Mouse (Mus musculus) forebrain, embryonic 15.5 days (tissue): ENCODE data around the gene Esrrg. TPM values are rescaled to one million over a fixed set of nuclear protein-coding genes. Genes with fewer than 3 reads are reported as not detected.

ENCODE experiments used
- ATAC-seq: fragments of 200-750 bp; cut with Nextera tagmentation; replicated peaks from 2 replicates; pipeline ENCODE4 v1.8.0; 2017; ENCODE audit warnings: mild to moderate bottlenecking, moderate TSS enrichment, moderate library complexity
- H3K27ac ChIP-seq: fragments of 300-500 bp; sonication (generic); replicated peaks from 2 replicates; pipeline ENCODE4 v1.5.1; 2015; ENCODE audit warnings: mild to moderate bottlenecking, inconsistent platforms
- H3K27me3 ChIP-seq: fragments of 300-500 bp; sonication (generic); 2 replicates; pipeline ENCODE4 v1.6.1; 2015; ENCODE audit warnings: inconsistent platforms
- H3K36me3 ChIP-seq: fragments of 300-500 bp; sonication (generic); 2 replicates; pipeline ENCODE4 v1.6.1; 2015; ENCODE audit warnings: mild to moderate bottlenecking, inconsistent platforms
- H3K4me1 ChIP-seq: fragments of 300-500 bp; sonication (generic); 2 replicates; pipeline ENCODE4 v1.6.1; 2015; ENCODE audit warnings: inconsistent platforms
- H3K4me2 ChIP-seq: fragments of 300-500 bp; sonication (generic); replicated peaks from 2 replicates; pipeline ENCODE4 v1.6.1; 2015; ENCODE audit warnings: mild to moderate bottlenecking, inconsistent platforms
- H3K4me3 ChIP-seq: fragments of 300-500 bp; sonication (generic); 2 replicates; pipeline ENCODE4 v1.5.1; 2015; ENCODE audit warnings: mild to moderate bottlenecking, inconsistent platforms
- H3K9ac ChIP-seq: fragments of 300-500 bp; sonication (generic); replicated peaks from 2 replicates; pipeline ENCODE4 v1.6.1; 2015; ENCODE audit warnings: mild to moderate bottlenecking, inconsistent platforms
- H3K9me3 ChIP-seq: fragments of 300-500 bp; sonication (generic); 2 replicates; pipeline ENCODE4 v1.6.1; 2016; ENCODE audit warnings: inconsistent platforms
- WGBS: fragments of 180-500 bp; shearing (Covaris S2); methylation state at CpG from one replicate; pipeline ENCODE4 v1.1.7; 2015; ENCODE audit warnings: mixed read lengths; 5-methylcytosine and 5-hydroxymethylcytosine counted together
- polyA plus RNA-seq: library from polyadenylated mRNA; unstranded; fragments of >200 nt; fragmentation: Nextera tagmentation; extraction: Ambion mirVana; gene quantifications from 2 replicates; pipeline ENCODE4 v1.2.1, GENCODE M21; 2015

Gene Esrrg
- polyA plus RNA-seq: 8.6 and 9.9 TPM in 2 replicates

- no peaks in the 10 kb centered on the region for H3K36me3 ChIP-seq
- no peak within 1 kb of the TSS for H3K27ac ChIP-seq
- H3K4me1 ChIP-seq: peaks cover 63% of the 10 kb centered on the region
- peaks cover 80% of the 10 kb centered on the region for H3K27me3 ChIP-seq
- H3K9ac ChIP-seq: peak within 1 kb of the TSS; percentile 22
- H3K4me3 ChIP-seq: peak within 1 kb of the TSS; percentile 35
- 2% methylated on average over 21 of the region's 21 CpGs for WGBS
- H3K9me3 ChIP-seq: no peaks in the 10 kb centered on the region
- peak within 1 kb of the TSS; percentile 66 for H3K4me2 ChIP-seq
- ATAC-seq: no peak
Observed at GRCm38 (mm10) chr1:187608261-187608921, at the start of gene Esrrg. Esrrg (plus strand) TSS chr1:187608791.

GRCm38 (mm10) chr1:187583982-187584381 is 24.6 kb upstream of the Esrrg start:
- H3K27ac ChIP-seq: no peak overlapping the region
- H3K4me2 ChIP-seq: no peak overlapping the region
- ATAC-seq: no peak
- no peaks in the 10 kb centered on the region for H3K4me1 ChIP-seq
- H3K27me3 ChIP-seq: no peaks in the 10 kb centered on the region
- H3K36me3 ChIP-seq: no peaks in the 10 kb centered on the region
- no peak overlapping the region for H3K9ac ChIP-seq
- no peak overlapping the region for H3K4me3 ChIP-seq
- H3K9me3 ChIP-seq: no peaks in the 10 kb centered on the region

GRCm38 (mm10) chr1:187586541-187587075 is 22.0 kb upstream of the Esrrg start:
- Histone ChIP-seq H3K27me3 (no peaks in the 10 kb centered on the region), H3K4me2 (no peak overlapping the region), H3K4me1 (no peaks in the 10 kb centered on the region), H3K27ac (no peak overlapping the region), H3K36me3 (no peaks in the 10 kb centered on the region), H3K4me3 (no peak overlapping the region), H3K9ac (no peak overlapping the region), H3K9me3 (no peaks in the 10 kb centered on the region)
- 91% methylated on average over 8 of the region's 8 CpGs for WGBS
- ATAC-seq: no peak

GRCm38 (mm10) chr1:187602942-187603341 is 5.6 kb upstream of the Esrrg start:
- Histone ChIP-seq H3K36me3 (no peaks in the 10 kb centered on the region), H3K27ac (no peak overlapping the region), H3K4me3 (no peak overlapping the region), H3K4me2 (no peak overlapping the region), H3K9me3 (no peaks in the 10 kb centered on the region), H3K27me3 (peaks cover 51% of the 10 kb centered on the region), H3K9ac (no peak overlapping the region), H3K4me1 (peaks cover 44% of the 10 kb centered on the region)
- WGBS: 43% methylated on average over 2 of the region's 2 CpGs
- ATAC-seq: 0 out of 2 replicates have a peak, but pooled peaks have one; percentile 35

- H3K9ac ChIP-seq: no peak overlapping the region
- H3K27me3 ChIP-seq: peaks cover 59% of the 10 kb centered on the region
- peaks cover 56% of the 10 kb centered on the region for H3K4me1 ChIP-seq
Observed at GRCm38 (mm10) chr1:187604063-187604484, 4.5 kb upstream of the Esrrg start.

GRCm38 (mm10) chr1:187604691-187605310 is 3.8 kb upstream of the Esrrg start:
- no peak overlapping the region for H3K9ac ChIP-seq
- H3K27ac ChIP-seq: no peak overlapping the region
- peaks cover 64% of the 10 kb centered on the region for H3K27me3 ChIP-seq
- ATAC-seq: no peak
- WGBS: 7% methylated on average over 24 of the region's 24 CpGs
- peaks cover 63% of the 10 kb centered on the region for H3K4me1 ChIP-seq
- peak overlapping the region; percentile 29 for H3K4me3 ChIP-seq
- peak overlapping the region; percentile 47 for H3K4me2 ChIP-seq
- no peaks in the 10 kb centered on the region for H3K36me3 ChIP-seq
- no peaks in the 10 kb centered on the region for H3K9me3 ChIP-seq

More at GRCm38 (mm10) chr1:187604063-187604484, 4.5 kb upstream of the Esrrg start:
- no peak overlapping the region for H3K4me2 ChIP-seq
- H3K36me3 ChIP-seq: no peaks in the 10 kb centered on the region
- 11% methylated on average over 11 of the region's 11 CpGs for WGBS
- no peak overlapping the region for H3K4me3 ChIP-seq
- H3K9me3 ChIP-seq: no peaks in the 10 kb centered on the region
- no peak overlapping the region for H3K27ac ChIP-seq
- no peak for ATAC-seq

GRCm38 (mm10) chr1:187605391-187606270 is 3.0 kb upstream of the Esrrg start:
- peaks cover 68% of the 10 kb centered on the region for H3K4me1 ChIP-seq
- ATAC-seq: 0 out of 2 replicates have a peak, but pooled peaks have one; percentile 9
- H3K4me3 ChIP-seq: peak overlapping the region; percentile 29
- no peaks in the 10 kb centered on the region for H3K9me3 ChIP-seq
- no peak overlapping the region for H3K9ac ChIP-seq
- H3K36me3 ChIP-seq: no peaks in the 10 kb centered on the region
- WGBS: 1% methylated on average over 32 of the region's 32 CpGs
- H3K27ac ChIP-seq: no peak overlapping the region
- peak overlapping the region; percentile 47 for H3K4me2 ChIP-seq
- H3K27me3 ChIP-seq: peaks cover 71% of the 10 kb centered on the region

GRCm38 (mm10) chr1:187606271-187607040 is 2.1 kb upstream of the Esrrg start:
- 7% methylated on average over 23 of the region's 23 CpGs for WGBS

GRCm38 (mm10) chr1:187607065-187608047 is 1.2 kb upstream of the Esrrg start:
- Histone ChIP-seq H3K27ac (no peak overlapping the region), H3K36me3 (no peaks in the 10 kb centered on the region), H3K9ac (no peak overlapping the region), H3K27me3 (peaks cover 87% of the 10 kb centered on the region), H3K4me3 (no peak overlapping the region), H3K4me2 (0 out of 2 replicates have a peak overlapping the region, but pooled peaks have one; percentile 17), H3K9me3 (no peaks in the 10 kb centered on the region), H3K4me1 (peaks cover 68% of the 10 kb centered on the region)
- WGBS: 4% methylated on average over 46 of the region's 47 CpGs
- ATAC-seq: 0 out of 2 replicates have a peak, but pooled peaks have one; percentile 21

More at GRCm38 (mm10) chr1:187606271-187607040, 2.1 kb upstream of the Esrrg start:
- H3K4me2 ChIP-seq: 0 out of 2 replicates have a peak overlapping the region, but pooled peaks have one; percentile 21
- no peak for ATAC-seq
- H3K4me3 ChIP-seq: peak overlapping the region; percentile 5
- H3K4me1 ChIP-seq: peaks cover 68% of the 10 kb centered on the region
- no peak overlapping the region for H3K27ac ChIP-seq
- no peaks in the 10 kb centered on the region for H3K9me3 ChIP-seq
- H3K27me3 ChIP-seq: peaks cover 79% of the 10 kb centered on the region
- H3K36me3 ChIP-seq: no peaks in the 10 kb centered on the region
- H3K9ac ChIP-seq: no peak overlapping the region
